Mouse (Mus musculus): Measurements from ENCODE around the gene Clec16a.

- TF ChIP-seq POLR2A (IDR thresholded peaks at IDR 0.05; ENCODE audit: low read depth, low read length), result no peak
- TF ChIP-seq CTCF (conservative IDR thresholded peaks at IDR 0.05; ENCODE audit: insufficient read depth, insufficient read length, low read depth, low read length), result no peak
These were observed 29.8 kb downstream of the Clec16a start for GRCm38 (mm10) chr16:10574936-10575335.

All from kidney, adult 2 months (tissue).